Mouse (Mus musculus) CH12.LX (cell line): Measurements from ENCODE around the gene Glyr1. TPM values are rescaled to one million over a fixed set of nuclear protein-coding genes. Genes with fewer than 3 reads are reported as not detected.

Source experiments
- DNase-seq: peaks from one replicate; pipeline ENCODE4 v3.0.0-alpha.2; 2013; ENCODE audit errors: extremely low read depth
- H3K27ac ChIP-seq: 2 replicates; pipeline ENCODE4 v1.5.1; 2012; ENCODE audit warnings: low read depth, mild to moderate bottlenecking, control low read depth, moderate library complexity; ENCODE audit not compliant: insufficient read depth
- H3K27me3 ChIP-seq: replicated peaks from 2 replicates; pipeline ENCODE3; 2012; ENCODE audit warnings: inconsistent platforms
- H3K36me3 ChIP-seq, 2 experiments: replicated peaks in 1 of 2; 2 replicates each; pipeline versions ENCODE3 to v1.6.1; 2012; ENCODE audit warnings: inconsistent platforms in 1 of 2, low read length in 1 of 2, mild to moderate bottlenecking in 1 of 2, mixed read lengths in 1 of 2, moderate library complexity in 1 of 2; ENCODE audit not compliant: control insufficient read depth in 1 of 2, insufficient read depth in 1 of 2
- H3K4me1 ChIP-seq, 2 experiments: 2 replicates each; pipeline ENCODE4 v1.6.1; 2012; ENCODE audit warnings: inconsistent platforms in 1 of 2, moderate library complexity in 1 of 2; ENCODE audit not compliant: insufficient read depth in 2 of 2, control insufficient read depth in 1 of 2
- H3K4me2 ChIP-seq: 2 replicates; pipeline ENCODE4 v1.6.1; 2012; ENCODE audit warnings: low read depth, mild to moderate bottlenecking, control low read depth; ENCODE audit not compliant: poor library complexity, insufficient read depth, severe bottlenecking
- H3K4me3 ChIP-seq, 3 experiments: fragments of 150-350 bp in 1 of 3; sonication (generic) in 1 of 3; replicated peaks in 1 of 3; 2 replicates each; pipeline versions ENCODE3 to v1.5.1; 2011 to 2012; ENCODE audit warnings: low read depth in 2 of 3, low read length in 2 of 3, mild to moderate bottlenecking in 2 of 3, moderate library complexity in 2 of 3, control low read depth in 1 of 3, improper control_type of control experiment in 1 of 3, inconsistent platforms in 1 of 3, mixed read lengths in 1 of 3; ENCODE audit not compliant: poor library complexity in 1 of 3
- H3K79me2 ChIP-seq: replicated peaks from 2 replicates; pipeline ENCODE4 v1.6.1; 2012; ENCODE audit warnings: mild to moderate bottlenecking, moderate library complexity; ENCODE audit not compliant: control insufficient read depth, poor library complexity, insufficient read depth, severe bottlenecking; ENCODE audit errors: extremely low read depth
- H3K9ac ChIP-seq: 2 replicates; pipeline ENCODE4 v1.6.1; 2012; ENCODE audit warnings: low read depth, mild to moderate bottlenecking, control low read depth, moderate library complexity; ENCODE audit not compliant: insufficient read depth
- H3K9me3 ChIP-seq: replicated peaks from 2 replicates; pipeline ENCODE3; 2012; ENCODE audit warnings: low read length, inconsistent platforms, mixed read lengths
- BHLHE40 ChIP-seq: IDR thresholded peaks from 2 replicates; pipeline ENCODE4 v1.6.1; 2011; ENCODE audit warnings: mild to moderate bottlenecking, low read depth, low read length, improper control_type of control experiment
- CHD1 ChIP-seq: IDR thresholded peaks from 2 replicates; pipeline ENCODE4 v1.6.1; 2012; ENCODE audit warnings: low read depth, low read length, improper control_type of control experiment, inconsistent platforms
- CHD2 ChIP-seq: IDR thresholded peaks from 2 replicates; pipeline ENCODE4 v1.6.1; 2011; ENCODE audit warnings: low read length, improper control_type of control experiment
- CTCF ChIP-seq, 2 experiments: IDR thresholded peaks in 1 of 2; conservative IDR thresholded peaks in 1 of 2; 2 replicates each; pipeline ENCODE4 v1.5.1; 2011 to 2012; ENCODE audit warnings: low read depth in 2 of 2, low read length in 2 of 2, improper control_type of control experiment in 1 of 2, inconsistent platforms in 1 of 2, mild to moderate bottlenecking in 1 of 2, moderate library complexity in 1 of 2
- E2F4 ChIP-seq: IDR thresholded peaks from 2 replicates; pipeline ENCODE4 v1.6.1; 2011; ENCODE audit warnings: low read depth, low read length, improper control_type of control experiment; ENCODE audit not compliant: insufficient replicate concordance
- ELF1 ChIP-seq: IDR thresholded peaks from 2 replicates; pipeline ENCODE4 v1.6.1; 2014; ENCODE audit warnings: low read depth, mild to moderate bottlenecking, inconsistent platforms, low read length, improper control_type of control experiment
- EP300 ChIP-seq: IDR thresholded peaks from 2 replicates; pipeline ENCODE4 v1.6.1; 2011; ENCODE audit warnings: low read length, improper control_type of control experiment
- ETS1 ChIP-seq: conservative IDR thresholded peaks from 2 replicates; pipeline ENCODE4 v1.6.1; 2012; ENCODE audit warnings: low read depth, mild to moderate bottlenecking, inconsistent platforms, low read length, improper control_type of control experiment, moderate library complexity
- GABPA ChIP-seq: IDR thresholded peaks from 2 replicates; pipeline ENCODE4 v1.6.1; 2012; ENCODE audit warnings: low read depth, low read length, improper control_type of control experiment, inconsistent platforms; ENCODE audit not compliant: insufficient replicate concordance
- HCFC1 ChIP-seq: IDR thresholded peaks from 2 replicates; pipeline ENCODE4 v1.6.1; 2012; ENCODE audit warnings: low read depth, mild to moderate bottlenecking, inconsistent platforms, low read length, improper control_type of control experiment
- IRF4 ChIP-seq: IDR thresholded peaks from 2 replicates; pipeline ENCODE4 v1.6.1; 2014; ENCODE audit warnings: low read depth, mild to moderate bottlenecking, inconsistent platforms, low read length, improper control_type of control experiment
- JUN ChIP-seq: IDR thresholded peaks from 2 replicates; pipeline ENCODE4 v1.6.1; 2011; ENCODE audit warnings: low read depth, mild to moderate bottlenecking, low read length, improper control_type of control experiment, moderate library complexity; ENCODE audit not compliant: insufficient read depth
- KAT2A ChIP-seq: IDR thresholded peaks from 2 replicates; pipeline ENCODE4 v1.6.1; 2012; ENCODE audit warnings: low read length, improper control_type of control experiment, inconsistent platforms; ENCODE audit not compliant: insufficient replicate concordance
- MAX ChIP-seq: IDR thresholded peaks from 2 replicates; pipeline ENCODE4 v1.6.1; 2011; ENCODE audit warnings: low read length, improper control_type of control experiment
- NELFE ChIP-seq: IDR thresholded peaks from 2 replicates; pipeline ENCODE4 v1.6.1; 2011; ENCODE audit warnings: low read depth, low read length, improper control_type of control experiment
- POLR2A ChIP-seq: IDR thresholded peaks from 2 replicates; pipeline ENCODE4 v1.6.1; 2011; ENCODE audit warnings: low read depth, mild to moderate bottlenecking, improper control_type of control experiment, low read length
- RAD21 ChIP-seq: IDR thresholded peaks from 2 replicates; pipeline ENCODE4 v1.6.1; 2011; ENCODE audit warnings: low read depth, mild to moderate bottlenecking, low read length, improper control_type of control experiment, moderate library complexity
- RCOR1 ChIP-seq: conservative IDR thresholded peaks from 2 replicates; pipeline ENCODE4 v1.6.1; 2012; ENCODE audit warnings: low read depth, mild to moderate bottlenecking, inconsistent platforms, low read length, improper control_type of control experiment
- SIN3A ChIP-seq: IDR thresholded peaks from 2 replicates; pipeline ENCODE4 v1.6.1; 2012; ENCODE audit warnings: low read length, improper control_type of control experiment, inconsistent platforms
- SMC3 ChIP-seq: IDR thresholded peaks from 2 replicates; pipeline ENCODE4 v1.6.1; 2011; ENCODE audit warnings: low read depth, low read length, improper control_type of control experiment
- TBP ChIP-seq: conservative IDR thresholded peaks from 2 replicates; pipeline ENCODE4 v1.6.1; 2011; ENCODE audit warnings: low read depth, low read length, improper control_type of control experiment
- TCF12 ChIP-seq: IDR thresholded peaks from 2 replicates; pipeline ENCODE4 v1.6.1; 2014; ENCODE audit warnings: low read depth, mild to moderate bottlenecking, inconsistent platforms, low read length, improper control_type of control experiment
- UBTF ChIP-seq: IDR thresholded peaks from 2 replicates; pipeline ENCODE4 v1.6.1; 2012; ENCODE audit warnings: low read depth, mild to moderate bottlenecking, inconsistent platforms, low read length, improper control_type of control experiment, moderate library complexity
- USF1 ChIP-seq: IDR thresholded peaks from 2 replicates; pipeline ENCODE4 v1.6.1; 2014; ENCODE audit warnings: low read depth, mild to moderate bottlenecking, inconsistent platforms, low read length, improper control_type of control experiment
- USF2 ChIP-seq: conservative IDR thresholded peaks from 2 replicates; pipeline ENCODE4 v1.6.1; 2011; ENCODE audit warnings: low read depth, low read length, improper control_type of control experiment
- ZKSCAN1 ChIP-seq: IDR thresholded peaks from 2 replicates; pipeline ENCODE4 v1.6.1; 2012; ENCODE audit warnings: low read depth, inconsistent platforms, low read length, improper control_type of control experiment, borderline replicate concordance
- ZMIZ1 ChIP-seq: IDR thresholded peaks from 2 replicates; pipeline ENCODE4 v1.6.1; 2012; ENCODE audit warnings: low read depth, mild to moderate bottlenecking, inconsistent platforms, low read length, improper control_type of control experiment
- ZNF384 ChIP-seq: IDR thresholded peaks from 2 replicates; pipeline ENCODE4 v1.6.1; 2012; ENCODE audit warnings: low read depth, low read length, improper control_type of control experiment, inconsistent platforms
- dilution Hi-C: fragments of 300-500 bp; cut with MboI; formaldehyde crosslinking; loops from 2 replicates; pipeline ENCODE4 v1.14.3; 2020; ENCODE audit warnings: low sequenced_read_pairs; ENCODE audit not compliant: extremely low pct_unique_long_range_greater_than_20kb, extremely low pct_ligation_motif_present
- in situ Hi-C: fragments of 300-500 bp; cut with MboI; formaldehyde crosslinking; loops from 3 replicates; pipeline ENCODE4 v1.14.3; 2019; ENCODE audit warnings: low sequenced_read_pairs, low pct_ligation_motif_present, low pct_unique_long_range_greater_than_20kb, mixed read lengths
- polyA plus RNA-seq: library from polyadenylated mRNA; unstranded; fragments of >175 nt; gene quantifications from 2 replicates; pipeline ENCODE4 v1.2.1, GENCODE M21; 2012; ENCODE audit warnings: low read depth; ENCODE audit not compliant: insufficient read length
- total RNA-seq, 2 experiments: library from RNA; depleted of rRNA; stranded (reverse); fragments of 300-350 nt in 1 of 2; fragments of >200 nt in 1 of 2; gene quantifications; 2 replicates each; pipeline ENCODE4 v1.2.3; 2012 to 2014

The Glyr1 gene
- total and polyA plus RNA-seq, 3 experiments, result 90.6 to 134 (median 132) TPM

GRCm38 (mm10) chr16:5014578-5014977 is 35.1 kb downstream of the Glyr1 start:
- no peak overlapping the region for H3K4me2 ChIP-seq
- H3K36me3 ChIP-seq, result peaks cover 49 to 68% of the 10 kb centered on the region in 2 experiments
- dilution Hi-C loops, result no loop called here
- no peak overlapping the region for H3K4me3 ChIP-seq
- H3K79me2 ChIP-seq, result no peaks in the 10 kb centered on the region
- in situ Hi-C loops, result no loop called here
- no peak overlapping the region for H3K27ac ChIP-seq
- H3K27me3 ChIP-seq, result no peaks in the 10 kb centered on the region
- no peak for TF ChIP-seq POLR2A
- TF ChIP-seq BHLHE40, result no peak
- TF ChIP-seq CHD1, result no peak
- TF ChIP-seq SIN3A, result no peak
- no peak for TF ChIP-seq EP300
- no peak for TF ChIP-seq ZMIZ1
- TF ChIP-seq CHD2, result no peak
- no peak for TF ChIP-seq GABPA
- TF ChIP-seq MAX, result no peak
- TF ChIP-seq JUN, result no peak
- TF ChIP-seq KAT2A, result no peak
- no peak for TF ChIP-seq USF2
- no peak for TF ChIP-seq ETS1
- no peaks in the 10 kb centered on the region for H3K9me3 ChIP-seq
- peaks cover 19 to 48% of the 10 kb centered on the region in 2 experiments for H3K4me1 ChIP-seq
- no peak overlapping the region for H3K9ac ChIP-seq
- peak; percentile 40 for DNase-seq

- Histone ChIP-seq H3K4me3 (peak within 1 kb of the TSS; percentile 68 to 97 (median 68)), H3K79me2 (no peaks in the 10 kb centered on the region), H3K9me3 (no peaks in the 10 kb centered on the region), H3K27ac (peak within 1 kb of the TSS; percentile 78), H3K9ac (peak within 1 kb of the TSS; percentile 11; the same call in 1 of the 2 replicates), H3K27me3 (no peaks in the 10 kb centered on the region), H3K4me2 (peak within 1 kb of the TSS; percentile 90), H3K4me1 (peaks cover 19 to 48% of the 10 kb centered on the region in 2 experiments), H3K36me3 (peaks cover 45 to 67% of the 10 kb centered on the region in 2 experiments)
- DNase-seq, result peak; percentile 100
- dilution Hi-C loops, result no loop called here
- in situ Hi-C loops, result no loop called here
- TF ChIP-seq E2F4 (peak; percentile 67; the same call in 1 of the 2 replicates), RCOR1 (no peak), POLR2A (peak; percentile 85), MAX (peak; percentile 60; the same call in 1 of the 2 replicates), ETS1 (no peak), USF1 (peak; percentile 28), ELF1 (peak; percentile 59; the same call in 1 of the 2 replicates), CHD1 (no peak), RAD21 (no peak), TBP (0 out of 2 replicates have a peak, but pooled peaks have one; percentile 36), IRF4 (peak; percentile 21; the same call in 1 of the 2 replicates), CTCF (conservative IDR thresholded peaks at IDR 0.05 in 1 of 2, IDR thresholded peaks at IDR 0.05 in 1 of 2; ENCODE audit: low read depth in 2 of 2, low read length in 2 of 2) (peak in 1 of 2 experiments; percentile 49; a peak in 2 of 4 replicates), TCF12 (peak; percentile 81), UBTF (no peak; the same call in 1 of the 2 replicates), CHD2 (peak; percentile 94), ZKSCAN1 (0 out of 2 replicates have a peak, but pooled peaks have one; percentile 17), ZNF384 (no peak), GABPA (no peak), SIN3A (peak; percentile 76; the same call in 1 of the 2 replicates), USF2 (no peak), NELFE (peak; percentile 77; the same call in 1 of the 2 replicates), KAT2A (0 out of 2 replicates have a peak, but pooled peaks have one; percentile 61), SMC3 (peak; percentile 21), EP300 (no peak), ZMIZ1 (peak; percentile 96), HCFC1 (peak; percentile 53)
Observed at GRCm38 (mm10) chr16:5013054-5013838, 36.4 kb downstream of the Glyr1 start, which contains the start of gene Rogdi. TSS of gene Rogdi (minus strand) at chr16:5013553.
